Mouse (Mus musculus): ENCODE data around the gene Scrn3.

Gene Scrn3

DNA sequence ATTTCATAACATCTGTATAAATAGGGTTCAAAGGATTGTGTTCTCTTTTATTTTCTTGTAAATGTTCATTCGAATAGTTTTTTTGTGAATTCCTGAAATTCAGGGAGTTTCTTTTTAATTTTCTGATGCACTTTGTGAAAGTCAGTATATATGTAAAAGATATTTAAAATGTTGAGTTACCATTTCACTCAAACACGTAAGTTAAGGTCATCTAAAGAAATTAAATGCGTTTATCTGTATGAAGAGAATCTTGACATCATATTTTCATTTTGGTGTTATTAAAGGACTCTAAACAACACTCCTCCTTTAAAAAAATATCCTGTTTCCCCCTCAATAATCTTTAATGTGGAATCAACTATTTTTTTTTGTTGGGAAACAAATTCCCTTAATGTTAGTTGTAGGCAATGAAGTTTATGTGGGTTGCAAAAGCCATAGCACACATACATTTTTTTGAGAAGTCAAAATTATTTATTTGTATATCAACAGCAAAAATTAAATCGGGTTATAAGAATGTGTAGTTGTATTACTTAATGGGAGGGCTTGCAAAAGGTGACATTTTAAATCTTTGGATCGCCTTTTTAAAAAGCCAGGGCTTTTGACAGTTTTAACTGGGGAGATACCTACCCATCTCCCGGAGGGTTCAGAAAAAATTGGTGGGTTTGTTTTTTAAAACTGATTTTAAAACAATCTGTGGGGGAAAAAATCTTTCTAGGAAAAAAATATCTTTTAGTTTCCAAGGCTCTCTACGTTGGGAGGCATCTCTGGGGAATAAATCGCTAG lies 37.0 kb upstream of the Scrn3 start:
- DNase-seq = no peak

DNA sequence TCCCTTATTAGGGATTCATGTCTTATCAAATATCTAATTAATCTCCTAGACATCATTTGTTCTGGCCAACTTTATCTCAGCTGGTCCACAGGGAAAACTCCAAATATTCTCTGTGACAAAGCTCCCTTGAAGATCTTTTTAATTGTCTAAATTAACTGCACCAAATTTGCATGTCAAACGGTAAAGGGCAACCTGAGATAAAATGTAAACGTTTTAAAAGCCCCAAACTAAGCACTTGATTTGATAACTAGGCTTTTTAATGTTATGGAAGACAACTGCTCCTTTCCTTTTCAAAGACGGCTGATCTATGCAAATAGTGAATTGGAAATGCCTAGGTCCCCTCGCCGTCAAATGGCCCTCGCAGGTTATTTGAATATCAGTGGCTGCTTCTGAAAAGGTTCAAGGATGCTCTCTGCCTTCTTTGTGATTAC lies 36.2 kb upstream of the Scrn3 start:
- DNase-seq = no peak

- DNase-seq = no peak
Observed at GRCm38 (mm10) chr2:73277021-73277708, 35.2 kb upstream of the Scrn3 start.

DNA sequence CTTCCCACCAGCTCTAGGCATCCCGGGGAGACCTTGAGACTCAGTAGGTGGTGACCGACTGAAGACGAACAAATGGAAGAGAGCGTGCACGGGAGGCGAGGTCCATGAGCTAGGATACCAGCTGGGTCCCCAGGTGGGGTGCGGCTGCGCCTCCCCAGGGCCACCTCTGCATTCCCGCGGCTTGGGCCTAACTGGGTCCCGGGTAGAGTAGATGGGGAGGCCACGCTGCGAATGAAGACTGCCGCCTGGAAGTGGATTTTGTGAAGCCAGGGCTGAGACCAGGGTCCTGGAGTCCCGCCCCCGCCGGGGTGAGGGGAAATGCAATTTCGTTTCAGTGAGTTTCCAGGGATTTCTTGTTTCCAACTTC lies 34.7 kb upstream of the Scrn3 start:
- DNase-seq = no peak

DNA sequence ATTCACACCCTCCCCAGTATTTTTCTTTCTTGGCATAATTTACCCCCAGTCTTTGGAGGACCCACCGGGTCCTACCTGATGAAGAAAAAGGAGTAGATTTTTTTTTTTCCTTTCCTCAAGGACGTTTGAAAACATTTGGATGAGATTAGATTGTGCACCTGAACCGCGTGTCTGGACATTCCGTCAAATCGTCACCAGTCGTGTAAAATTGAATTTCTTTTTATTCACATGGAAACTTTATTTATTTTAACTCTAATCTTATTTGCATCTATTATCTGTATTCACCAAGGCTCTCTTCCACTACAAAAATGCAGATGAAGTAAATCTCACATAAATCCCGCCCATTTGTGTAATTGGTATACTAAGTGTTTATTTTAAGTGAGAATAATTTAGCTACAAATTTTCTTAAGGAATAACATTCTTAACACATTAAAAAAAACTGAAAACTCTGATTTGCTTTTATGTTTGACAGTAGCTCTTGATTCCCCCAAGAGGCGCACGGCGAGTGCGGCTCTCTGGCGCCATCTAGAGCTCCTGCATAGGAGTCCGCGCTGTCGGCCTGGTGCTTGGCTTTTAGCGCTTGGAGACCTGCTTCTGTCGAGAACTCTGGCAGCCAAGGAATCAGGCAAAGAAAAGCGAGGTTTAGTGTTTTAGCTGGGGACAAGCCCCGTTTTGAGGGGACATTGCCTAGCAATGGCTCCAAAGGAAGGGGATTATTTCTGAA lies 34.1 kb upstream of the Scrn3 start:
- DNase-seq = peak; percentile 76

DNA sequence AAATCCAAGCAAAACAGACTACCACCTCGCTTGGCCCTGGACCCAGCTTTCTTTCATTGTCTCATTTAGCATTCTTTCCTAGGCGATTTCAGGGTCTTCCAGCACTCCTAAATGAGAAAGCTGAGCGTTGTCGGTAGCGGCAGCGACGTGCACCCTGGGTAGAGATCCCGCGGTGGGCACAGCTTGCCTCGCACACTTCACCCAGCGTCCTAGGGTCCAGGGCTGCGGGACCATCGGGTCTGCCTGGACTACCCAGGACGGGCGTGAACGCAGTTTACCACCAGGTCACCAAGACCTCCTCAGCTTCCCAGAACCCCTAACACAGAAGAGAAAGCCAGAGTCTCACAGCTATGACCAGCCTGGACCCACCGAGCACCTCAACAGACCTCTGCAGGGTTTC lies 33.5 kb upstream of the Scrn3 start:
- DNase-seq = no peak

- no peak for DNase-seq
Observed at GRCm38 (mm10) chr2:73279271-73280038, 32.9 kb upstream of the Scrn3 start.

DNA sequence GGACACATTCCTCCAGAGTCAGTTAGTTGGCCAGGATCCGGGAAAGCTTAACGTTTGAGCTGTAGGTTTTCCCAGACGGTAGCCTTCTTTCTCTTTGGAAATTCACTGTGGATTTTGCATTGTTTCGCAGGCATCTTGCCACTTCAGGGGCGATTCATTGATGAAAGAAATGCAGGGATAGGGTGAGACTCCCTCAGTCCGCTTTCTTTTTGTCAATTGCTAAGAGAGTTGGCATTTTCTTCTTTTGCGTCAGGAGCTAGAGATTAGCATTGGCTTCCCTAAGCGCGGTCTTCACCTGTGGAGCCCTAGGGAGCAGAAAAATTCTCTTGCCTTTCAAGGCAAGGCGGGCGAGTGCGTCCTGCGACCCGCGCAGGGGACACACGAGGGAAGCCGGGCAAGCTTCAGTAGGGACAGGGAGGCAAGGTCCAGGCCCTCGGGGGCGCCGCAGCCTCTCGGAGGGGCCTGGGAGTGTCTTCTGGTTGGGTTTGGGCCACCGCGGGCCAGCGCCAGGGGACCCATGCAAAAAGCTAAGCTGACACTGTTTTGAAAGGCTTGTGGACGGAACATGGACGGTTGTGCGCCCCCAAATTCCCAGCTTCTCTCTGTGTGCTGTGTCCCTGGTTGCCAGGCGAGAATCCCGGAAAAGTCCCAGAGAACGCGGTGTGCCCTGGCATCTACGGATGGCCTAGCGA lies 31.9 kb upstream of the Scrn3 start:
- no peak for DNase-seq

DNA sequence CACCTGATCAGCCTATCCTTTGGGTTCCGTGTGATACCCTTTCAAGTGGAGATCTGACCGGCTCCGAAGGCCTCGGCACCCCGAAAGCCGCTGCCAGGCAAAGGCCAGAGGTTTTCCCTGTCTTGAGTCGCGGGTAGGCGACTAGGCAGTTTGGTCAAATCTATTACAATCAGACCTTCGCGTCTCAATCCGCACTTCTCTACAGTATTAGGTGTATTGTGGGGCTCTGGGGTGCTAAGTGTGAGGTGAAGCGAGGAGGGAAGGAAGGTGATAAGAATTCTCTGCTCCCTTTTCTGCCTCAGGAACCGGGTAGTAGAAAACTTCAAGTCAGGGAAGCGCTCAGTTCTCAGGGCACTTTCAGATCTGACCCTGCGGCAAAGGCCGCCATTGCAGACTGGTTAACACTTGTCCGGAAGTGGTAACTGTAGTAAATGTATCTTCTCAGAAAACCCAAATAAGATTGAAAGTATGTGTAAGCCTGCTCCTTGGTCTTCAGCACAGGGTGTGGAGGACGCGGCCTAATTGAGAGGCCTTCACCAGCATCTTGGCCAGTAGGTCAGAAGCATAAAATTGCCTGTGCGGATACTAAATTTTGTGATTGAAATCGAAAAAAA lies 31.2 kb upstream of the Scrn3 start:
- no peak for DNase-seq

GRCm38 (mm10) chr2:73281707-73282106 lies 30.7 kb upstream of the Scrn3 start:
- DNase-seq = no peak

DNA sequence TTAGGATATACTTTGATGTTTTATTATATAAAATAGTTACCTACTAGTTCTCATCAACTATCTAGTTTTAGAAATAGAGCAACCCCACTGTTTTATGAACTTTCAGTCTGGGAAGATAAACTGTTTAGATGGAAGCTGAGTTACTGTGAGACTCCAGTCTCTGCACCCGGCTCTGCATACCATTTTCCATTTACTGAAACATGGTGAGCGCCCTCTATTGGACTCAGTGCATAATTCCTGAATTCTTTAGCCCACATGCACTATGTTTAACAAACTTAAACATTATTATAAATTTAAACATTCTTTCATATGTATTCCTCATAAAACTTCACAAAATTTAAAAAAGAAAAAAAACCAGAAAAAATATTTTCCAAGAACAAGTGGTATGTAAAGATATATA lies 26.8 kb upstream of the Scrn3 start:
- DNase-seq = no peak

DNA sequence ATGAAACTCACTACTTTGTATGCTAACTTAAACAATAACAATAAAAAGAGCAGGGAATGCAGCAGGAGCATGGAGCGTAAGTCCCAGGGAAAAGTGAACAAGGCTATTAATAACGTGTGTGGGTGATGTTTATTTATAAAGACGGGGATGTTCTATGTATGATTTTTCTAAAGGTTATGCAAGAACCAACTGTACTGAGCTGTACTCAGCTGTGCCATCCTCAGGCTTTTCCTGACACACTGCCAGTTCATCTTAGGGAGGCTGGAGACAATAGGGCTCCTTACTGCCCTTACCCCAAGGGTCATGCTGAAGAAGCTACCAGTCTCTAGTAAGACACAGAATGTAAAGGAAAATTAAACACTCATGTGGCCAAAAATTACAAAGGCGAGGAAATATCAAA lies 21.3 kb upstream of the Scrn3 start:
- DNase-seq = no peak

- no peak for DNase-seq
Observed at GRCm38 (mm10) chr2:73295023-73295422, 17.4 kb upstream of the Scrn3 start.

DNA sequence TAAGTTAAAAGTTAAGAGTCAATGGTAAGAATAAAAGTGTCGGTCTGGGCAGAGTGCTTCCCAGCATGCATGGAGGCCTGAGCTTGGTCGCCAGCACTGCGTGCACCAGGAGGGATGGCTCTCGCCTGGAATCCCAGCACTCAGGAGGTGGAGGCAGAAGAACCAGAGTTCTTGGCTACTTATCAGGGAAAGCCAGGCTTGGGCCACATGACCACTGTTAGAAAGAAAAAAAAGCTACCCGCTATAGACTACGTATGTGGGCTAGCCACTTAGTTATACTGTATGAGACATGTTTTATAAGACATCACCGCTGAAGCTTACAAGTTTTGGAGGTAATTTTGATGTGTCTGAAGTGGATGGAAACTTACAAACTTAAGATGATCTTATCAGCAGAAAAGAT lies 14.2 kb upstream of the Scrn3 start:
- DNase-seq = no peak

GRCm38 (mm10) chr2:73298841-73299240 lies 13.6 kb upstream of the Scrn3 start:
- no peak for DNase-seq

- DNase-seq = no peak
Observed at GRCm38 (mm10) chr2:73301979-73302378, 10.4 kb upstream of the Scrn3 start.

- no peak for DNase-seq
Observed at GRCm38 (mm10) chr2:73302722-73303121, 9.7 kb upstream of the Scrn3 start.

GRCm38 (mm10) chr2:73304506-73304905 lies 7.9 kb upstream of the Scrn3 start:
- no peak for DNase-seq

- no peak for DNase-seq
Observed at GRCm38 (mm10) chr2:73306006-73306405, 6.4 kb upstream of the Scrn3 start.

GRCm38 (mm10) chr2:73313117-73313501 lies 708 bp downstream of the Scrn3 start:
- DNase-seq = peak; percentile 42

GRCm38 (mm10) chr2:73314311-73314710 lies 1.9 kb downstream of the Scrn3 start:
- DNase-seq = no peak

- DNase-seq = no peak
Observed at GRCm38 (mm10) chr2:73317426-73317825, 5.0 kb downstream of the Scrn3 start.
